Mouse (Mus musculus) liver, adult 2 months (tissue): Measurements from ENCODE around the gene Kdm2a. TPM values are rescaled to one million over a fixed set of nuclear protein-coding genes. Genes with fewer than 3 reads are reported as not detected.

Experiments used
- DNase-seq: peaks from one replicate; pipeline ENCODE4 v3.0.0-alpha.2; 2011; ENCODE audit warnings: low read depth, low spot score; ENCODE audit errors: extremely low read depth
- H3K27ac ChIP-seq: fragments of 200-500 bp; replicated peaks from 2 replicates; pipeline ENCODE4 v1.5.1; 2012; ENCODE audit warnings: low read depth, mild to moderate bottlenecking, control low read depth, inconsistent platforms, low read length; ENCODE audit not compliant: insufficient read depth
- H3K27me3 ChIP-seq: fragments of 200-500 bp; 2 replicates; pipeline ENCODE4 v1.6.1; 2012; ENCODE audit warnings: mild to moderate bottlenecking, moderate library complexity, low read length, inconsistent platforms; ENCODE audit not compliant: control insufficient read depth, insufficient read depth
- H3K36me3 ChIP-seq: fragments of 200-500 bp; 2 replicates; pipeline ENCODE4 v1.6.1; 2012; ENCODE audit warnings: low read length, inconsistent platforms; ENCODE audit not compliant: control insufficient read depth, insufficient read depth
- H3K4me1 ChIP-seq: fragments of 200-500 bp; 2 replicates; pipeline ENCODE4 v1.6.1; 2011; ENCODE audit warnings: low read length; ENCODE audit not compliant: control insufficient read depth, insufficient read depth
- H3K4me3 ChIP-seq: fragments of 200-500 bp; 2 replicates; pipeline ENCODE4 v1.5.1; 2011; ENCODE audit warnings: low read depth, mild to moderate bottlenecking, control low read depth, low read length, moderate library complexity; ENCODE audit not compliant: insufficient read depth
- H3K79me2 ChIP-seq: fragments of 200-500 bp; 2 replicates; pipeline ENCODE4 v1.6.1; 2012; ENCODE audit warnings: inconsistent platforms, mild to moderate bottlenecking, low read length, moderate library complexity; ENCODE audit not compliant: control insufficient read depth, insufficient read depth
- H3K9ac ChIP-seq: fragments of 200-500 bp; 2 replicates; pipeline ENCODE4 v1.6.1; 2012; ENCODE audit warnings: low read depth, mild to moderate bottlenecking, control low read depth, inconsistent platforms, low read length
- CTCF ChIP-seq: fragments of 200-500 bp; IDR thresholded peaks from 2 replicates; pipeline ENCODE4 v1.5.1; 2011; ENCODE audit warnings: low read depth, low read length, control low read depth
- POLR2A ChIP-seq: fragments of 200-500 bp; IDR thresholded peaks from 2 replicates; pipeline ENCODE4 v1.6.1; 2011; ENCODE audit warnings: low read length, control low read depth; ENCODE audit not compliant: insufficient read depth; ENCODE audit errors: extremely low read depth
- WGBS: fragments of 180-500 bp; shearing (Covaris S2); methylation state at CpG from one replicate; pipeline ENCODE4 v1.1.7; 2018; 5-methylcytosine and 5-hydroxymethylcytosine counted together
- polyA plus RNA-seq: library from polyadenylated mRNA; depleted of rRNA; stranded (reverse); fragments of >200 nt; gene quantifications from 2 replicates; pipeline ENCODE4 v1.2.3, GENCODE M21; 2012
- total RNA-seq: library from RNA; depleted of rRNA; stranded (reverse); fragments of >200 nt; gene quantifications from 2 replicates; pipeline ENCODE4 v1.2.3, GENCODE M21; 2014

Gene Kdm2a
- total and polyA plus RNA-seq, 2 experiments: 29.6 to 52.6 TPM

GRCm38 (mm10) chr19:4299126-4299525 is 99.0 kb downstream of the Kdm2a start:
- H3K4me1 ChIP-seq: peaks cover 11% of the 10 kb centered on the region
- no peaks in the 10 kb centered on the region for H3K36me3 ChIP-seq
- DNase-seq: no peak
- no peak overlapping the region for H3K4me3 ChIP-seq
- H3K27me3 ChIP-seq: no peaks in the 10 kb centered on the region
- TF ChIP-seq CTCF (no peak), POLR2A (no peak)
- H3K79me2 ChIP-seq: peaks cover 49% of the 10 kb centered on the region
- H3K27ac ChIP-seq: peak overlapping the region; percentile 40; the same call in 1 of the 2 replicates
- WGBS: 88% methylated on average over 7 of the region's 7 CpGs
- H3K9ac ChIP-seq: 0 out of 2 replicates have a peak overlapping the region, but pooled peaks have one; percentile 8

GRCm38 (mm10) chr19:4298322-4299121 is 99.6 kb downstream of the Kdm2a start:
- DNase-seq: no peak
- Histone ChIP-seq H3K36me3 (no peaks in the 10 kb centered on the region), H3K4me3 (no peak overlapping the region), H3K4me1 (peaks cover 9% of the 10 kb centered on the region), H3K9ac (no peak overlapping the region), H3K79me2 (peaks cover 44% of the 10 kb centered on the region), H3K27me3 (no peaks in the 10 kb centered on the region), H3K27ac (no peak overlapping the region)
- 83% methylated on average over 17 of the region's 17 CpGs for WGBS
- TF ChIP-seq POLR2A (no peak), CTCF (0 out of 2 replicates have a peak, but pooled peaks have one; percentile 1)

- H3K4me1 ChIP-seq: peaks cover 3% of the 10 kb centered on the region
- no peaks in the 10 kb centered on the region for H3K27me3 ChIP-seq
- WGBS: 83% methylated on average over 5 of the region's 5 CpGs
- H3K79me2 ChIP-seq: peaks cover 37% of the 10 kb centered on the region
- no peak for DNase-seq
- no peak for TF ChIP-seq POLR2A
- TF ChIP-seq CTCF: 0 out of 2 replicates have a peak, but pooled peaks have one; percentile 16
- no peak overlapping the region for H3K4me3 ChIP-seq
- H3K27ac ChIP-seq: no peak overlapping the region
- H3K36me3 ChIP-seq: no peaks in the 10 kb centered on the region
- no peak overlapping the region for H3K9ac ChIP-seq
These were observed 100.2 kb downstream of the Kdm2a start for GRCm38 (mm10) chr19:4297851-4298250.

GRCm38 (mm10) chr19:4296611-4297010 is 101.5 kb downstream of the Kdm2a start:
- H3K79me2 ChIP-seq: peaks cover 25% of the 10 kb centered on the region
- peaks cover 2% of the 10 kb centered on the region for H3K4me1 ChIP-seq
- 74% methylated on average over 2 of the region's 2 CpGs for WGBS
- H3K36me3 ChIP-seq: peaks cover 9% of the 10 kb centered on the region
- DNase-seq: no peak
- H3K4me3 ChIP-seq: no peak overlapping the region
- no peak overlapping the region for H3K9ac ChIP-seq
- no peak overlapping the region for H3K27ac ChIP-seq
- TF ChIP-seq CTCF (no peak), POLR2A (no peak)
- H3K27me3 ChIP-seq: no peaks in the 10 kb centered on the region

GRCm38 (mm10) chr19:4295391-4295790 is 102.7 kb downstream of the Kdm2a start:
- no peak for TF ChIP-seq CTCF
- no peak for TF ChIP-seq POLR2A
- Histone ChIP-seq H3K27me3 (no peaks in the 10 kb centered on the region), H3K36me3 (peaks cover 14% of the 10 kb centered on the region), H3K4me3 (no peak overlapping the region), H3K27ac (no peak overlapping the region), H3K4me1 (peaks cover 2% of the 10 kb centered on the region), H3K79me2 (peaks cover 18% of the 10 kb centered on the region; the same call in 1 of the 2 replicates), H3K9ac (no peak overlapping the region)
- 84% methylated on average over 4 of the region's 4 CpGs for WGBS
- DNase-seq: no peak
